Mouse (Mus musculus) cortical plate, adult 2 months (tissue): ENCODE data around the gene Btbd6. TPM values are rescaled to one million over a fixed set of nuclear protein-coding genes. Genes with fewer than 3 reads are reported as not detected.

Experiments
- H3K27ac ChIP-seq: fragments of 200-500 bp; 2 replicates; pipeline ENCODE4 v1.5.1; 2012; ENCODE audit warnings: low read length, control low read depth, inconsistent platforms; ENCODE audit not compliant: insufficient read depth
- H3K4me1 ChIP-seq: fragments of 200-500 bp; 2 replicates; pipeline ENCODE4 v1.6.1; 2011; ENCODE audit warnings: low read length; ENCODE audit not compliant: control insufficient read depth, insufficient read depth
- H3K4me3 ChIP-seq: fragments of 200-500 bp; 2 replicates; pipeline ENCODE4 v1.5.1; 2011; ENCODE audit warnings: mild to moderate bottlenecking, low read length, control low read depth; ENCODE audit not compliant: insufficient read depth
- CTCF ChIP-seq: fragments of 200-500 bp; IDR thresholded peaks from 2 replicates; pipeline ENCODE4 v1.5.1; 2011; ENCODE audit warnings: mild to moderate bottlenecking, control low read depth, low read length; ENCODE audit not compliant: insufficient read depth; ENCODE audit errors: extremely low read depth
- POLR2A ChIP-seq: fragments of 200-500 bp; IDR thresholded peaks from 2 replicates; pipeline ENCODE4 v1.6.1; 2011; ENCODE audit warnings: mild to moderate bottlenecking, low read length, control low read depth; ENCODE audit not compliant: insufficient read depth; ENCODE audit errors: extremely low read depth
- polyA plus RNA-seq: library from polyadenylated mRNA; depleted of rRNA; stranded (reverse); fragments of >200 nt; gene quantifications from 2 replicates; pipeline ENCODE4 v1.2.3, GENCODE M21; 2012; rRNA removed

The Btbd6 gene
- polyA plus RNA-seq, 1 experiment, result 78.2 TPM

DNA sequence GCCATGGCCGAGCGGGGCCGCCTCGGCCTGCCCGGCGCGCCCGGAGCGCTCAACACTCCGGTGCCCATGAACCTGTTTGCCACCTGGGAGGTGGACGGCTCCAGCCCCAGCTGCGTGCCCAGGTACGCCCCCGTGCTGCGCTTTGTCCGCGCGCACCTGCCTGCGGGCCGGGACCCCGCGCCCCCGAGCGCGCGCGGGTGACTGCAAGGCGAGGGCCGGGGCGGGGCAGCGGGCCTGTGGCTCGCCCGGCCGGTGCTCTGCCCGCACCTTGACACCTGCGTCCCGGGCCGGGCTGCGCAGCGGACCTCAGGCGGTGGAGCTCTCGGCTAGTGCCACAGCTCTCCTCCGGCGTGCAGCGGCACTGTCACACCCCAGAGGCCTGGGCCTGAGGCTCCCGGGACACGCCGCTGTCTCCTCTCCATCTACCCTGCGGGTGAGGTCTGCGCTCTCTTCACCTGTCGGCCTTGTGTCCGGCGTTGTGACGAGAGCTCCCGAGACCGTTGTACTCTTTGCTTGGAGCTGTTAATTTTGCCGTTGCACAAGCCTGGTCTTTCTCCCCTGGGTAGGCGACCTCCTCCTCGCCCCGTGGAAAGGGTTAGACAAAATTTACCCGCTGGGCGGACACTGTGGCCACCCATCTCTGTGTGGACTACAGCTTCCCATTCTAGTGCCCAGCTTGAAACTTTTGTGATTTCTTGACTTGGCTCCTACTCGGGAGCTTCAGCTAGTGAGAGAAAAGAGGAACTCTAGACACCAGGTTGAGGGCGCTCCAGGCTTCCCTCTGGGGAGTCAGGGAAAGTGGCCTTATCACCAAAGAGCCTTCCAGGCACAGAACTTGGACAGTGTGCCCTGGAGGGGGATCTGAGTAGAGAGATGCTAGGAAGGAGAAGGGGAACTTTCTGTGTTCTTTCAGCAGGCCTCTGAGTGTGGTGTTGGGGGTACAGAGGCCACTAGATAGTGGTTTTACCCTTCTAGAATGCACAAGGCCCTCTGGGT lies 38.6 kb downstream of the Btbd6 start:
- H3K27ac ChIP-seq, result peak overlapping the region; percentile 95
- peaks cover 5% of the 10 kb centered on the region for H3K4me1 ChIP-seq
- no peak for TF ChIP-seq POLR2A
- TF ChIP-seq CTCF, result no peak
- peak overlapping the region; percentile 71 for H3K4me3 ChIP-seq

DNA sequence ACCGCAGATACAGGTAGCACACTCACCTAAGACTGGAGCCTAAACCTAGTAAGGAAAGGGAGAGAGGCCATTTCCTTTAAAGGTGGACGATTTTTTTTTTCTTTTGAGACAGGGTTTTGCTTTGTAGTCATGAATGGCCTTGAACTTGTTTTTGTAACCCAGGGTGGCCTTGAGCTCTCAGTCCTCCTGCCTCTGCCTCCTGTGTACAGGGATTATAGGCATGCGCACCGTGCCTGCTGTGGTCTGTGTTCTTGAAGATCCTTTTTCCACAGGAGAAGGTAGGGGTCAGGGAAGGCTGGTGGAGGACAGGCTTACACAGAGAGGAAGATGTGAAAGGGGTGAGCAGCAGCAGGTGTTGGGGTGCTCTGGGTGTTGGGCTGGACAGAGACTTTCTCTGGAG lies 39.7 kb downstream of the Btbd6 start:
- no peak overlapping the region for H3K27ac ChIP-seq
- H3K4me3 ChIP-seq, result peak overlapping the region; percentile 3; the same call in 1 of the 2 replicates
- TF ChIP-seq CTCF (no peak), POLR2A (no peak)
- peaks cover 5% of the 10 kb centered on the region for H3K4me1 ChIP-seq

DNA sequence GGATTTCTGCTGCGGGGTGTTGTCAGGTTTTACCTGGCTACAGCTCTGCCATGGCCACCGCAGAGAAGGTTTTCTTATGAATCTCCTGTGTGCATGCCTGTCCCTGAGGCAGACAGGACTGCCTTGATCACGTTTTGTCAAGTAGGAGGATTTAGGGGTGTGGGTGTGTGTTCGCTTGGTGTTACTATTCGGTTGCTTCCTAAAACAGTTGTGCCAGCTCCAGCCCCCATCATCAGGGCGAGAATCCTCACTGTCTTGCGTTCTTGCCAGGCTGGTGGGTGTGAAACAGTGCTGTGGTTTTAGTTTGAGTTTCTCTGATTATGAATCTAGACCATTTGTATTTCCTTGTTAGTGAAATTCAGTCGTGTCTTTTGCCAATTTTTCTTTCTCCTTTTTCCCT lies 40.7 kb downstream of the Btbd6 start:
- H3K4me3 ChIP-seq, result no peak overlapping the region
- H3K27ac ChIP-seq, result no peak overlapping the region
- H3K4me1 ChIP-seq, result peaks cover 5% of the 10 kb centered on the region
- no peak for TF ChIP-seq POLR2A
- no peak for TF ChIP-seq CTCF

DNA sequence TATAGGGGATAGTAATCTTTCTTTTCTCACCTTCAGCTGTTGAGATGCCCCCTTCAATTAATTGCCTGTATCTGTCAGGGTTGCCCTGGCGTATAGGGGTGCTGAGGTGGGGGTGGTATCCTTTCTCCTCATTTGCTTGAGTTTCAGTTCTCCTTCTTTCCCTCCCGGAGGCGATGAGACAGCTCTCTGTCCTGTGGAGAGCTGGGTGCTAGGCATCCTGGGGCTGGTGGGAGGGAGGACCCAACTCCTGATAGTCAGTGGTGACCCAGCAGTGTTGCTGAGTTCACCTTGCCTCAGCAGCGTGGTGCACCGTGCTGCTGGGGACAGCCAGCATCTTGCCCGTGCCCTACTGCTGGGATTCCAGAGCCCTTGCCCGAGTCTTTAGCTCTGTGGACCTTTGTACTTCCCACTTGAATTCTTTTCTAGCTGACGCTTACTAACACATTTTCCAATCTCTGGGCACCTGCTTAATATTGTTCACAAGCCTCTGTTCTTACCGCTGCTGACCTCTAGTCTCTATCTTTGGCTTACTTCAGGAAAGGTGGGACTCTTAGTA lies 41.2 kb downstream of the Btbd6 start:
- H3K27ac ChIP-seq, result no peak overlapping the region
- H3K4me3 ChIP-seq, result no peak overlapping the region
- TF ChIP-seq CTCF (no peak), POLR2A (no peak)
- peaks cover 5% of the 10 kb centered on the region for H3K4me1 ChIP-seq

DNA sequence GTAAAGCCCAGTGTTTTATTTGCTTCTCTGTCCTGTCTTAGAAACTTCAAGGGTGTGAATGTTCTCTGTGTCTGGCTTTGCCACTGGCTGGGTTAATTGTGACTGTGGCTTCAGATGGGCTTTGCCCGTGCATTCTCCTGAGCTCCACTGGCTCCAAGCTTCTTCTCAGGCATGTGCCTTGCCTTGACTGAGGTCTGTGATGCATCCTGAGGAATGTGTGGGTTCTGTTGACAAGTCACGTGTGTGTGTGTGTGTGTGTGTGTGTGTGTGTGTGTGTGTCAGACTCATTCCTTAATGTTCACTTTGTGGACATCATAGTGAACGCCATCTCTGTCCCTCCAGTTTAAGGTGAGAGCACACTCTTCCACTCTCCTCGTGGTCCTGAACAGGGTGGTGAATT lies 42.5 kb downstream of the Btbd6 start:
- Histone ChIP-seq H3K27ac (no peak overlapping the region), H3K4me3 (no peak overlapping the region), H3K4me1 (peaks cover 5% of the 10 kb centered on the region)
- TF ChIP-seq POLR2A, result no peak
- TF ChIP-seq CTCF, result no peak

DNA sequence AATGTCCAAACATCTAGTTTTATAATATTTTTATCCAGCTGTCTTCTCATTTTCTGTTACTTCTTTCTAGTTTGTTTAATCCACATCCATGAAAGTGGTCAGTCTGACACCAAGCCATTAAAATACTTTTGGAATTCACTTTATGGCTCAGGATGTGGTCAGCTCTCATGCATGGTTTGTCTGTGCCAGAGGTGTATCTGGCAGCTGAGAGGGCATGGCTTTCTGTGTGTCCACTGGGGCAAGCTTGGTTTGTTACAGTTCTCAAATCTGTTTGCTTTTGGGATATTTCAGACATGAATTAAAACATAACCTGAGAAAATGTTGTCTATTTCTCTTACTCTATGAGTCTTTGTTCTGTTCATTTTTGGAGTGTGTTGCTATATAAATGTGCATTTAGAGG lies 45.2 kb downstream of the Btbd6 start:
- Histone ChIP-seq H3K4me3 (no peak overlapping the region), H3K27ac (no peak overlapping the region), H3K4me1 (peaks cover 5% of the 10 kb centered on the region)
- TF ChIP-seq CTCF (no peak), POLR2A (no peak)

DNA sequence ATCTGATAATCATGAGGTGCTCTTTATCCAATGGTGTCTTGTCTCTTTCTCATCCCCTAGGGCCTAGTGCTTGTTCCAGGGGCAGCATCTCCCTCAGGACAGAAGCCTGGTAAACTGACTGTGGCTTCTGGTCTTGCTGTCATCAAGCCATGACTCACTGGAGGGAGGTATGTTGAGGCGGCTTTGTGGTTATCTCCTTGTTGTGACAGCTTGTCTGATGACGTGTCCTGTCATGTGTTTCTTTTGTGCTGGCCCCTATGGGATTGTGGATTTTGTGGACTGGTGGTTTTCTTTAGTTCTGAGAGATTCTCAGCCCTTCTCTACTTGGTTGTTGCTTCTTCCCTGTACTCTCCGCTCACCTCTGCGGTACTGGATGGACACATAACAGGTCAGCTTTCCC lies 46.8 kb downstream of the Btbd6 start:
- Histone ChIP-seq H3K4me1 (no peaks in the 10 kb centered on the region), H3K27ac (no peak overlapping the region), H3K4me3 (no peak overlapping the region)
- TF ChIP-seq CTCF (no peak), POLR2A (no peak)

DNA sequence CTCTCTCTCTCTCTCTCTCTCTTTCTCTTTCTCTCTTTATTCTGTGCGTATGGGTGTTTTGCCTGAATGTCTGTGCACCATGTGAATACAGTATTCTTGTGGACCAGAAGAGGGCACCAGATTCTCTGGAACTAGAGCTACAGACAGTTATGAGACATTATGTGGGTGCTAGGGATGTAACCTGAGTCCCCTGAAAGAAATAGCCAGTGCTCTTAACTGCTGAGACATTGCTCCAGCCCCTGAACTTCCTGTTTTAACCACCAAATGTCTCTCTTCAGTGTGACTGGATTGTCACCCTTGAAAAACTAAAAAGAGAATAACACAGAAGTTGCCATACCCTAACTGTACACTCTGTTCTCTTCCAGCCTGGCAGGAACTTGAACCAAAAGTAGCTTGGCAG lies 50.3 kb downstream of the Btbd6 start:
- TF ChIP-seq CTCF, result no peak
- no peak for TF ChIP-seq POLR2A
- H3K4me1 ChIP-seq, result no peaks in the 10 kb centered on the region
- no peak overlapping the region for H3K27ac ChIP-seq
- no peak overlapping the region for H3K4me3 ChIP-seq

DNA sequence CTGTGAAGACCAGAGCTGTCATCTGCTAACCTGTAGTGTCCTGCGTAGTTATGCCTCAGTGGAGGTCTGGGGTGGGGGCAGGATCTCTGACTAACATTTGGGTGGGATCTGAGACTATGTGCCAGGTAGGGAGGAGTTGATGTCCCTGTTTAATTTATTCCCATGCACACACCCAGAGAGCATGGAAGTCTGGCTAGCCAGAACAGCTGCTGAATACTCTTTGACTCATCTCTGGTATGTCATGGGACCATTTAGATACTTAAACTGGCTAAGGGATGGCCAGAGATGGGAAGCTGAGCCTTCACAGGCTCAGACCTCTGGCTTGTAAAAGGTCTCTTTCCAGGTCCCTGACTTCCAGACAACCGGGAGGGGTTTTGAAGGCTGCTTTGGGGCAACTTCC lies 51.2 kb downstream of the Btbd6 start:
- Histone ChIP-seq H3K4me1 (no peaks in the 10 kb centered on the region), H3K27ac (no peak overlapping the region), H3K4me3 (no peak overlapping the region)
- TF ChIP-seq POLR2A (no peak), CTCF (no peak)

DNA sequence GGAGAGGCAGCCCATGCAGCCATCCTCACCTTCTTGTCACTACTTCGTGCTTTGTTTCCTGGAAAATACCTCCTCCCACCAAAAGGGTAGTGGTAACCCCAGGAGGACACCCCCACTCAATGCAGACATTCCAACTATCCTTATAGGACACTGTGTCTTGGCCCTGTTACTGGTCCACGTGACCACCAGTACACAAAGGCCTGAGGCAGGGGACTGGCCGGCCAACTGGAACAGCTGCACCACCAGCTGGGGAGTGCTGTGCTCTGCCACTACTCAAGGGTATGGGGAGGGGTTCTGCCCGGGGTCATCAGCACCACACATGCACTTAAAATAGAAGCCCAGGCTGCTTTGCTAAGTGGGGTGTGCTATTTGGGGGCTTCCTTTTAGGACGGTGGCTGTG lies 51.8 kb downstream of the Btbd6 start:
- no peak overlapping the region for H3K27ac ChIP-seq
- H3K4me1 ChIP-seq, result peaks cover 1% of the 10 kb centered on the region; the same call in 1 of the 2 replicates
- TF ChIP-seq POLR2A, result no peak
- TF ChIP-seq CTCF, result no peak
- no peak overlapping the region for H3K4me3 ChIP-seq

Other genes starting within 250 kb of the Btbd6 start
- 16.3 and 18.9 TPM in 2 replicates for gene Pld4, start 215.8 kb upstream of the Btbd6 start, polyA plus RNA-seq
- gene Ahnak2, start 173.8 kb upstream of the Btbd6 start, polyA plus RNA-seq, result 1.1 and 1.7 TPM in 2 replicates
- gene Clba1, start 167.5 kb upstream of the Btbd6 start, polyA plus RNA-seq, result 12.6 and 13.3 TPM in 2 replicates
- gene Cdca4, start 147.1 kb upstream of the Btbd6 start, polyA plus RNA-seq, result 10.6 and 11.0 TPM in 2 replicates
- 0.04 TPM in 1 of 2 replicates, not detected in the other for gene Gpr132, start 108.3 kb upstream of the Btbd6 start, polyA plus RNA-seq
- gene Jag2, start 46.7 kb upstream of the Btbd6 start, polyA plus RNA-seq, result 42.1 and 51.5 TPM in 2 replicates
- gene Nudt14, start 34.4 kb upstream of the Btbd6 start, polyA plus RNA-seq, result 18.2 and 18.9 TPM in 2 replicates
- 38.8 and 39.6 TPM in 2 replicates for gene Brf1, start 24.2 kb downstream of the Btbd6 start, polyA plus RNA-seq
- gene Pacs2, start 38.0 kb downstream of the Btbd6 start, polyA plus RNA-seq, result 76.3 and 90.3 TPM in 2 replicates
- 0.21 TPM in 1 of 2 replicates, not detected in the other for gene Tex22, start 98.0 kb downstream of the Btbd6 start, polyA plus RNA-seq
- gene Mta1, start 121.8 kb downstream of the Btbd6 start, polyA plus RNA-seq, result 68.4 and 68.7 TPM in 2 replicates
- 263 and 281 TPM in 2 replicates for gene Crip2, start 163.8 kb downstream of the Btbd6 start, polyA plus RNA-seq
- 67.6 and 70.7 TPM in 2 replicates for gene Crip1, start 169.8 kb downstream of the Btbd6 start, polyA plus RNA-seq
- 1.0 and 2.0 TPM in 2 replicates for gene Tedc1, start 179.9 kb downstream of the Btbd6 start, polyA plus RNA-seq
- 40.1 and 40.7 TPM in 2 replicates for gene Tmem121, start 209.4 kb downstream of the Btbd6 start, polyA plus RNA-seq